Mouse (Mus musculus): Measurements from ENCODE around the gene Itpa.

The Itpa gene

GRCm38 (mm10) chr2:130689011-130689410 is 21.6 kb downstream of the Itpa start:
- ChIA-PET CTCF (interaction anchor here in 1 of 4 experiments (0.6 kb wide), 2 partner anchors 29 to 307 kb away, joined by 4 to 11 read pairs; no protein-coding TSS in a partner anchor), POLR2A (interaction anchor here in 1 of 4 experiments (0.6 to 1.3 kb wide), 4 partner anchors 9 to 338 kb away, joined by 3 to 5 read pairs (median 4); partner anchors contain the start of gene Slc4a11)

- POLR2A ChIA-PET, result interaction anchor here in 3 of 4 experiments (0.6 to 7.5 kb wide), 15 partner anchors 9 to 30 kb away, joined by 3 to 92 read pairs (median 10); partner anchors contain the start of genes Ddrgk1 (in 2 of the 3) and Itpa (in 2 of the 3)
- CTCF ChIA-PET, result interaction anchor here in 3 of 4 experiments (0.5 to 2.2 kb wide), 8 partner anchors 12 to 373 kb away, joined by 3 to 10 read pairs (median 4); partner anchors contain the start of genes Ddrgk1 (in 1 of the 3) and Itpa (in 1 of the 3)
These were observed 26.2 kb downstream of the Itpa start for GRCm38 (mm10) chr2:130693563-130693962.

- CTCF ChIA-PET, result interaction anchor here in 2 of 4 experiments (0.6 to 1.7 kb wide), 7 partner anchors 11 to 833 kb away, joined by 3 to 8 read pairs (median 4); partner anchors contain the start of genes Ddrgk1 (in 1 of the 2), Itpa (in 1 of the 2) and Mrps26 (in 1 of the 2)
- POLR2A ChIA-PET, result interaction anchor here in 3 of 4 experiments (0.5 to 7.5 kb wide), 44 partner anchors 8 to 475 kb away, joined by 3 to 92 read pairs (median 7); partner anchors contain the start of genes Ddrgk1 (in 3 of the 3), Itpa (in 3 of the 3), 1700037H04Rik (in 1 of the 3) and Cpxm1 (in 1 of the 3)
These were observed 29.3 kb downstream of the Itpa start for GRCm38 (mm10) chr2:130696700-130697152.

GRCm38 (mm10) chr2:130697153-130697810 is 29.9 kb downstream of the Itpa start, which contains the start of gene Slc4a11:
Gene Slc4a11, minus strand, starts transcription at chr2:130697519.
- ChIA-PET CTCF (interaction anchor here in 1 of 4 experiments (0.8 to 1.7 kb wide), 8 partner anchors 10 to 833 kb away, joined by 3 to 8 read pairs (median 4); partner anchors contain the start of genes Ddrgk1, Itpa and Mrps26), POLR2A (interaction anchor here (0.6 to 7.5 kb wide), 75 partner anchors 9 to 876 kb away, joined by 3 to 92 read pairs (median 4); partner anchors contain the start of genes Ddrgk1 (in 3 of the 4), Itpa (in 3 of the 4), Lzts3 (in 2 of the 4) and Mrps26 (in 2 of the 4))

- POLR2A ChIA-PET, result interaction anchor here (0.6 to 7.5 kb wide), 75 partner anchors 9 to 875 kb away, joined by 3 to 92 read pairs (median 4); partner anchors contain the start of genes Ddrgk1 (in 3 of the 4), Itpa (in 3 of the 4), Lzts3 (in 2 of the 4) and Mrps26 (in 2 of the 4)
- CTCF ChIA-PET, result interaction anchor here in 2 of 4 experiments (0.7 to 1.7 kb wide), 9 partner anchors 9 to 832 kb away, joined by 3 to 8 read pairs (median 4); partner anchors contain the start of genes Ddrgk1 (in 1 of the 2), Itpa (in 1 of the 2) and Mrps26 (in 1 of the 2)
These were observed 30.4 kb downstream of the Itpa start for GRCm38 (mm10) chr2:130697821-130698266.

- ChIA-PET CTCF (interaction anchor here (0.5 to 1.7 kb wide), 9 partner anchors 9 to 841 kb away, joined by 3 to 6 read pairs (median 3); partner anchors contain the start of gene Ddrgk1 (in 1 of the 4)), POLR2A (interaction anchor here in 3 of 4 experiments (0.6 to 8.9 kb wide), 25 partner anchors 8 to 380 kb away, joined by 3 to 92 read pairs (median 5); partner anchors contain the start of genes Ddrgk1 (in 3 of the 3), Itpa (in 2 of the 3), Lzts3 (in 1 of the 3) and Mrps26 (in 1 of the 3))
These were observed 36.9 kb downstream of the Itpa start for GRCm38 (mm10) chr2:130704040-130705001.

- ChIA-PET POLR2A (interaction anchor here in 3 of 4 experiments (0.6 to 8.9 kb wide), 16 partner anchors 8 to 73 kb away, joined by 3 to 92 read pairs (median 6); partner anchors contain the start of genes Ddrgk1 (in 3 of the 3), Itpa (in 2 of the 3), Lzts3 (in 1 of the 3) and Slc4a11 (in 1 of the 3)), CTCF (interaction anchor here (0.5 to 1.7 kb wide), 10 partner anchors 8 to 336 kb away, joined by 3 to 6 read pairs (median 4); partner anchors contain the start of gene Ddrgk1 (in 1 of the 4))
These were observed 37.8 kb downstream of the Itpa start for GRCm38 (mm10) chr2:130705178-130705577.

- POLR2A ChIA-PET, result interaction anchor here in 3 of 4 experiments (0.8 to 8.9 kb wide), 8 partner anchors 9 to 65 kb away, joined by 3 to 92 read pairs (median 8); partner anchors contain the start of genes Slc4a11 (in 3 of the 3) and Ddrgk1 (in 1 of the 3)
- CTCF ChIA-PET, result interaction anchor here in 2 of 4 experiments (1.0 to 1.6 kb wide), 3 partner anchors 10 to 143 kb away, joined by 3 to 5 read pairs (median 3); partner anchors contain the start of genes Mrps26 (in 1 of the 2) and Slc4a11 (in 1 of the 2)
These were observed 39.2 kb downstream of the Itpa start for GRCm38 (mm10) chr2:130706602-130707001.

GRCm38 (mm10) chr2:130707057-130707456 is 39.6 kb downstream of the Itpa start:
- ChIA-PET CTCF (interaction anchor here in 2 of 4 experiments (0.7 to 1.6 kb wide), 4 partner anchors 9 to 144 kb away, joined by 3 to 5 read pairs (median 4); partner anchors contain the start of genes Mrps26 (in 1 of the 2) and Slc4a11 (in 1 of the 2)), POLR2A (interaction anchor here in 3 of 4 experiments (0.5 to 8.9 kb wide), 14 partner anchors 9 to 810 kb away, joined by 3 to 92 read pairs (median 5); partner anchors contain the start of genes Slc4a11 (in 3 of the 3) and Ddrgk1 (in 1 of the 3))

GRCm38 (mm10) chr2:130717951-130718350 is 50.5 kb downstream of the Itpa start:
- ChIA-PET CTCF (interaction anchor here in 1 of 4 experiments (0.5 kb wide), 1 partner anchor 32 kb away, joined by 3 read pairs; no protein-coding TSS in a partner anchor), POLR2A (interaction anchor here in 2 of 4 experiments (0.9 to 1.0 kb wide), 2 partner anchors 26 to 54 kb away, joined by 3 to 5 read pairs; no protein-coding TSS in a partner anchor)

- ChIA-PET CTCF (interaction anchor here in 1 of 4 experiments (0.5 kb wide), 1 partner anchor 9 kb away, joined by 3 read pairs; no protein-coding TSS in a partner anchor), POLR2A (interaction anchor here in 1 of 4 experiments (0.7 to 1.7 kb wide), 3 partner anchors 8 to 190 kb away, joined by 3 to 4 read pairs (median 4); no protein-coding TSS in a partner anchor)
These were observed 57.0 kb downstream of the Itpa start for GRCm38 (mm10) chr2:130724369-130724768.

GRCm38 (mm10) chr2:130727752-130728151 is 60.3 kb downstream of the Itpa start:
- CTCF ChIA-PET, result interaction anchor here in 1 of 4 experiments (1.4 kb wide), 1 partner anchor 23 kb away, joined by 6 read pairs; no protein-coding TSS in a partner anchor

GRCm38 (mm10) chr2:130728906-130729585 is 61.6 kb downstream of the Itpa start:
- ChIA-PET POLR2A (interaction anchor here in 1 of 4 experiments (1.4 kb wide), 1 partner anchor 32 kb away, joined by 3 read pairs; the partner anchor contains the start of gene Slc4a11), CTCF (interaction anchor here in 3 of 4 experiments (0.5 to 0.6 kb wide), 3 partner anchors 9 to 17 kb away, joined by 3 to 4 read pairs (median 4); no protein-coding TSS in a partner anchor)

More at GRCm38 (mm10) chr2:130727752-130728151, 60.3 kb downstream of the Itpa start:
- POLR2A ChIA-PET, result interaction anchor here in 2 of 4 experiments (0.6 to 2.1 kb wide), 6 partner anchors 16 to 325 kb away, joined by 3 to 6 read pairs (median 4); partner anchors contain the start of genes Slc4a11 (in 2 of the 2) and Itpa (in 1 of the 2)

- ChIA-PET CTCF (no interaction called here), POLR2A (no interaction called here)
These were observed 63.3 kb downstream of the Itpa start for GRCm38 (mm10) chr2:130730746-130731145.
